Mouse (Mus musculus) bone marrow, adult 2 months (tissue): ENCODE data around the gene Rmnd5b. TPM values are rescaled to one million over a fixed set of nuclear protein-coding genes. Genes with fewer than 3 reads are reported as not detected.
"Not testable (repeated sequence)": the region's sequence is repeated elsewhere in the genome, so short reads cannot be mapped to it uniquely, and the experiment has no call there.

Source experiments
- H3K27ac ChIP-seq: fragments of 200-500 bp; 2 replicates; pipeline ENCODE4 v1.5.1; 2012; ENCODE audit warnings: low read depth, mild to moderate bottlenecking, control low read depth, inconsistent platforms, low read length; ENCODE audit not compliant: control insufficient read depth, poor library complexity, insufficient read depth
- H3K4me1 ChIP-seq: fragments of 200-500 bp; 2 replicates; pipeline ENCODE4 v1.6.1; 2011; ENCODE audit warnings: low read length; ENCODE audit not compliant: control insufficient read depth, insufficient read depth
- H3K4me3 ChIP-seq: fragments of 200-500 bp; replicated peaks from 2 replicates; pipeline ENCODE3; 2011; ENCODE audit warnings: mild to moderate bottlenecking, low read depth, low read length, control low read depth; ENCODE audit not compliant: control insufficient read depth
- CTCF ChIP-seq: fragments of 200-500 bp; IDR thresholded peaks from 2 replicates; pipeline ENCODE4 v1.5.1; 2011; ENCODE audit warnings: low read length, control low read depth; ENCODE audit not compliant: control insufficient read depth, insufficient read depth
- POLR2A ChIP-seq: fragments of 200-500 bp; IDR thresholded peaks from 2 replicates; pipeline ENCODE4 v1.6.1; 2011; ENCODE audit warnings: low read depth, mild to moderate bottlenecking, control low read depth, low read length, borderline replicate concordance; ENCODE audit not compliant: control insufficient read depth
- WGBS: fragments of 180-500 bp; shearing (Covaris S2); methylation state at CpG from one replicate; pipeline ENCODE4 v1.1.7; 2018; 5-methylcytosine and 5-hydroxymethylcytosine counted together
- polyA plus RNA-seq: library from polyadenylated mRNA; stranded (reverse); fragments of >200 nt; gene quantifications from 2 replicates; pipeline ENCODE4 v1.2.4, GENCODE M21; 2011; ENCODE audit warnings: low replicate concordance; ENCODE audit not compliant: missing spikeins, insufficient read depth, insufficient read length

Rmnd5b gene
- polyA plus RNA-seq, 1 experiment: 19.3 TPM

GRCm38 (mm10) chr11:51635127-51635524, 570 bp downstream of the Rmnd5b start:
- 4% methylated on average over 6 of the region's 6 CpGs for WGBS
- H3K4me1 ChIP-seq: peaks cover 5% of the 10 kb centered on the region
- TF ChIP-seq POLR2A: no peak
- no peak for TF ChIP-seq CTCF
- peak overlapping the region; percentile 82 for H3K4me3 ChIP-seq
- H3K27ac ChIP-seq: peak overlapping the region; percentile 93

- no peak overlapping the region for H3K27ac ChIP-seq
- H3K4me1 ChIP-seq: peaks cover 5% of the 10 kb centered on the region
- no peak overlapping the region for H3K4me3 ChIP-seq
- 85% methylated on average over 3 of the region's 3 CpGs for WGBS
- TF ChIP-seq POLR2A (no peak), CTCF (no peak)
Observed at GRCm38 (mm10) chr11:51633721-51634120, 2.0 kb downstream of the Rmnd5b start.

- H3K27ac ChIP-seq, H3K4me1 ChIP-seq, H3K4me3 ChIP-seq: not testable (repeated sequence)
- 36% methylated on average over 7 of the region's 7 CpGs for WGBS
Observed at GRCm38 (mm10) chr11:51633200-51633599, 2.5 kb downstream of the Rmnd5b start.

GRCm38 (mm10) chr11:51632130-51632753, 3.5 kb downstream of the Rmnd5b start:
- Histone ChIP-seq H3K27ac (peak overlapping the region; percentile 33; the same call in 1 of the 2 replicates), H3K4me1 (peaks cover 5% of the 10 kb centered on the region), H3K4me3 (no peak overlapping the region)
- TF ChIP-seq POLR2A: no peak
- no peak for TF ChIP-seq CTCF
- 37% methylated on average over 6 of the region's 6 CpGs for WGBS

- 66% methylated on average over 15 of the region's 15 CpGs for WGBS
- TF ChIP-seq POLR2A: no peak
- no peak for TF ChIP-seq CTCF
- peaks cover 2% of the 10 kb centered on the region for H3K4me1 ChIP-seq
Observed at GRCm38 (mm10) chr11:51629651-51630314, 5.9 kb downstream of the Rmnd5b start.

GRCm38 (mm10) chr11:51627907-51628306, 7.8 kb downstream of the Rmnd5b start:
- 88% methylated on average over 8 of the region's 8 CpGs for WGBS
- Histone ChIP-seq H3K4me3 (no peak overlapping the region), H3K27ac (no peak overlapping the region), H3K4me1 (peaks cover 2% of the 10 kb centered on the region; the same call in 1 of the 2 replicates)
- TF ChIP-seq CTCF: no peak
- no peak for TF ChIP-seq POLR2A

More at GRCm38 (mm10) chr11:51629651-51630314, 5.9 kb downstream of the Rmnd5b start:
- no peak overlapping the region for H3K27ac ChIP-seq
- no peak overlapping the region for H3K4me3 ChIP-seq

- H3K4me1 ChIP-seq: peaks cover under 1% of the 10 kb centered on the region; the same call in 1 of the 2 replicates
- no peak overlapping the region for H3K27ac ChIP-seq
- no peak overlapping the region for H3K4me3 ChIP-seq
- WGBS: 86% methylated on average over 9 of the region's 9 CpGs
- TF ChIP-seq CTCF: no peak
Observed at GRCm38 (mm10) chr11:51627425-51627824, 8.3 kb downstream of the Rmnd5b start.

- H3K4me3 ChIP-seq: no peak overlapping the region
- no peak overlapping the region for H3K27ac ChIP-seq
- H3K4me1 ChIP-seq: no peaks in the 10 kb centered on the region
- WGBS: 76% methylated on average over 5 of the region's 5 CpGs
- TF ChIP-seq CTCF (no peak), POLR2A (no peak)
Observed at GRCm38 (mm10) chr11:51625187-51625820, 10.4 kb downstream of the Rmnd5b start.
